Mouse (Mus musculus): ENCODE data around the gene Nebl. TPM values are rescaled to one million over a fixed set of nuclear protein-coding genes. Genes with fewer than 3 reads are reported as not detected.

Gene Nebl
- polyA plus RNA-seq, 1 experiment from 2014 or later: 9.4 TPM

DNA sequence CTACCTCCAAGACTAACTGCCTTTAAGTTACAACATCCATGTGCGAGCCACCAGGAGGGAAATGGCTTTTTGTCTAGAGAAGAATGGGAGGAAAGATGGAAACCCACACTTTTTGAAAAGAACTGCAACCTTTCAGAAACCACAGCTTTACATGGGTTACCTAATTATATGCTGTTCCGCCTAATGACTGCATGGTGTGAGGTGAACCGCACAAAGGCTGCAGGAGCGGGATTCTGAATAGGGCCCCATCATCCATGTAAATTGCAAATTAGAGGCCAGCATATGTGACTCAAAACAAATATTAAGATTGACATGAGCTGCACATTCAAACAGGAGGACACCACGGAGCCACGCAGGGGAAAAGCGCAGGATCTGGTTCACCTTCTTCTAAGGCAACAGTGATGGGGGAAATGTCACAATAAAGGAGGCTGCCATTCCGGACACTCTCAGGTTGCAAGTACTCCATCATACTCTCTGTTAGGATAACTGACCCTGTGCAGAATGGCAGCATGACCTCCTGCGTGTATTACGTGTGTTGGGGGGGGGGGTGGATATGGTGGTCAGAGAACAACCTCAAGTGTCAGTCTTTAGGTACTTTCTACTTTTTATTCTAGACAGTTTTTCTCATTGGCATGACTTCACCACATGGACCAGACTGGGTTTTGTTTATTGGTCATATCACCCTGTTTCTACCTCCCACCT, 294.4 kb downstream of the Nebl start:
- H3K27me3 ChIP-seq (replicated peaks; ENCODE audit: control insufficient read depth, insufficient read depth, low read length): no peaks in the 10 kb centered on the region
- no peak overlapping the region for H3K4me2 ChIP-seq (ENCODE audit: low read depth, low read length)
- no peak overlapping the region for H3K4me3 ChIP-seq (ENCODE audit: low read depth, low read length)
- H3K27ac ChIP-seq (replicated peaks; ENCODE audit: low read depth, low read length): no peak overlapping the region
- DNase-seq (ENCODE audit: low spot score): peak; percentile 23
- ATAC-seq (ENCODE audit: low read depth): peak; percentile 60; the same call in 1 of the 2 replicates
- H3K9me3 ChIP-seq (ENCODE audit: control insufficient read depth, low read length): no peaks in the 10 kb centered on the region
- no peaks in the 10 kb centered on the region for H3K4me1 ChIP-seq (ENCODE audit: control insufficient read depth, insufficient read depth, low read length)
- 73% methylated on average over 10 of the region's 10 CpGs for WGBS
- H3K36me3 ChIP-seq (ENCODE audit: control insufficient read depth, insufficient read depth, low read length): no peaks in the 10 kb centered on the region
- H3K9ac ChIP-seq (ENCODE audit: low read depth, low read length): no peak overlapping the region

DNA sequence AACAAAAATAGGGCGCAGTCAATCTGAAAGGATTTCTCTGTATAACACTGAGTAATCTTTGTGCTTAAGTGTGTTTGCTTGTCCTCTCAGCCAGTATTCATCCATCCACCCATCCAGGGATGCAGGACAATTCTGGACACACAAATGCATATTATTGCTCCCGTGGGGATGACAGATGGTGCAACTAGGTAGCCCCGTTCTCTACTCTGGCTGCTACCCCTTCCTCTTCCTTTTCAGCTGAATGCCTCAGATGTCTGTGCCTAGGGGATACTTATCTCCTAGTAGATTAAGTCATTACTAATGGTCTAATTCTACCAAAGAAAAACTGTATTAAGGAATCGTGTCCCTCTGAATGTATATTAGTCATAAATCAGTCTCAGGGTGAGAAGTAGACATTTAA, 296.0 kb downstream of the Nebl start:
- H3K27me3 ChIP-seq (replicated peaks; ENCODE audit: control insufficient read depth, insufficient read depth, low read length): no peaks in the 10 kb centered on the region
- ATAC-seq (ENCODE audit: low read depth): no peak
- H3K9me3 ChIP-seq (ENCODE audit: control insufficient read depth, low read length): no peaks in the 10 kb centered on the region
- H3K9ac ChIP-seq (ENCODE audit: low read depth, low read length): no peak overlapping the region
- no peaks in the 10 kb centered on the region for H3K4me1 ChIP-seq (ENCODE audit: control insufficient read depth, insufficient read depth, low read length)
- no peaks in the 10 kb centered on the region for H3K36me3 ChIP-seq (ENCODE audit: control insufficient read depth, insufficient read depth, low read length)
- 78% methylated on average over 4 of the region's 4 CpGs for WGBS
- no peak overlapping the region for H3K4me2 ChIP-seq (ENCODE audit: low read depth, low read length)
- no peak overlapping the region for H3K4me3 ChIP-seq (ENCODE audit: low read depth, low read length)
- no peak overlapping the region for H3K27ac ChIP-seq (replicated peaks; ENCODE audit: low read depth, low read length)
- no peak for DNase-seq (ENCODE audit: low spot score)

DNA sequence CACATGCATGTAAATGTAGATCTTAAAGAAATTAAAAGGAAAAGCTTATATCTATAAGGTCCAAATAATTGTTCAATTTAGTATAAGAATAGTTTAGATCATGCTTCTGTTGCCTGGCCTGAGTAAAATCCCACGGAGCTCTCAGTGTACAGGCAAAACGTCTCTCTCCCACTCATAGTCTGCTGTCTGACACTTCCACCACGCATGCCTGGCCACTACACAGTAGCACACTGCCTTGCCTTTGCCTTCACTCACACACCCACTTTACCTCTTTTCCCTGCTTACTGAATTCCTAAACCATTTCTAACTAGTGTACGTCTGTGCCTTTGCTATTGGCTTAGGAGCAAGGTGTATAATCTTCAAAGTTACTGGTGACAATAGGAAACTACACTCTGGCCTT, 302.2 kb downstream of the Nebl start:
- H3K36me3 ChIP-seq (ENCODE audit: control insufficient read depth, insufficient read depth, low read length): no peaks in the 10 kb centered on the region
- no peak overlapping the region for H3K27ac ChIP-seq (replicated peaks; ENCODE audit: low read depth, low read length)
- DNase-seq (ENCODE audit: low spot score) (no peak), ATAC-seq (ENCODE audit: low read depth) (no peak)
- no peaks in the 10 kb centered on the region for H3K27me3 ChIP-seq (replicated peaks; ENCODE audit: control insufficient read depth, insufficient read depth, low read length)
- no peaks in the 10 kb centered on the region for H3K4me1 ChIP-seq (ENCODE audit: control insufficient read depth, insufficient read depth, low read length)
- H3K9ac ChIP-seq (ENCODE audit: low read depth, low read length): no peak overlapping the region
- 82% methylated on average over 4 of the region's 4 CpGs for WGBS
- H3K9me3 ChIP-seq (ENCODE audit: control insufficient read depth, low read length): no peaks in the 10 kb centered on the region
- no peak overlapping the region for H3K4me3 ChIP-seq (ENCODE audit: low read depth, low read length)
- no peak overlapping the region for H3K4me2 ChIP-seq (ENCODE audit: low read depth, low read length)

DNA sequence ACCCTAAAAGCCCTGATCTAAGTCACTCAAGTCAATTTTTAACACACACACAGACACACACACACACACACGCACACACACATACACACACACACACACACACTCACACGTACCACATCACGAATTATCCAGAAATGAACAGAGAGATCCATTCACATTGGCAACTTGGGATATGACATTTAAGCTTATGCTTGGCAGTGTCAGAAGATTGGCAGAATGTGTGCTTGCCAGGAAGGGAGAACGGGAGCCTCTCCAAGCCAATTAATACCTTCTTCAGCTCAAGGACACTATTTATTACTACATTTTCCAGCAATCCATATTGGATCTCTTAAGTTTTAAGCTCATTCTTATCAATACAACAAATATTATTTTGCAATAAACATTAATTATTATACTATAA, 303.1 kb downstream of the Nebl start:
- H3K27ac ChIP-seq (replicated peaks; ENCODE audit: low read depth, low read length): no peak overlapping the region
- H3K4me2 ChIP-seq (ENCODE audit: low read depth, low read length): no peak overlapping the region
- no peak for DNase-seq (ENCODE audit: low spot score)
- no peaks in the 10 kb centered on the region for H3K9me3 ChIP-seq (ENCODE audit: control insufficient read depth, low read length)
- ATAC-seq (ENCODE audit: low read depth): no peak
- no peaks in the 10 kb centered on the region for H3K4me1 ChIP-seq (ENCODE audit: control insufficient read depth, insufficient read depth, low read length)
- no peak overlapping the region for H3K4me3 ChIP-seq (ENCODE audit: low read depth, low read length)
- no peaks in the 10 kb centered on the region for H3K36me3 ChIP-seq (ENCODE audit: control insufficient read depth, insufficient read depth, low read length)
- no peak overlapping the region for H3K9ac ChIP-seq (ENCODE audit: low read depth, low read length)
- 76% methylated on average over 4 of the region's 4 CpGs for whole genome bisulfite sequencing
- no peaks in the 10 kb centered on the region for H3K27me3 ChIP-seq (replicated peaks; ENCODE audit: control insufficient read depth, insufficient read depth, low read length)

DNA sequence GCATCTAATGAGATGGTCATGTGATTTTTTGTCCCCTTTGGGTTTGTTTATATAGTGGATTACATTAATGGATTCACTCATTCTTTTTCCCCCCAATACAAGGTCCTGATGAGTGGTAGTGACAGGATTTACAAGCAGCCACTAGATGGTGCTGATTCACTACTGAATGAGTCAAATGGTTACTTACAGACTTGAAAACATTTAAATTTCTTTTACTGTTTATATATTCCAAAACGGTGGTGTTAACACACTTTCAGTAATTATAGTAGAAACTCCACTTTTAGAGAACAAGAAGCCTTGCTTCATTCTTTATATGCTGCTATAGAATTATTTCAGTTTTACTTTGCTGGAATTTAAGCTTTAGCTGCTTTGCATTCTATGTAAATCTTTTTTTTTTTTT, 308.3 kb downstream of the Nebl start:
- H3K36me3 ChIP-seq (ENCODE audit: control insufficient read depth, insufficient read depth, low read length): no peaks in the 10 kb centered on the region
- no peaks in the 10 kb centered on the region for H3K27me3 ChIP-seq (replicated peaks; ENCODE audit: control insufficient read depth, insufficient read depth, low read length)
- H3K9me3 ChIP-seq (ENCODE audit: control insufficient read depth, low read length): no peaks in the 10 kb centered on the region
- H3K4me1 ChIP-seq (ENCODE audit: control insufficient read depth, insufficient read depth, low read length): no peaks in the 10 kb centered on the region
- WGBS: 4% methylated on average over 1 of the region's 1 CpGs
- ATAC-seq (ENCODE audit: low read depth): no peak
- no peak overlapping the region for H3K27ac ChIP-seq (replicated peaks; ENCODE audit: low read depth, low read length)
- no peak overlapping the region for H3K4me2 ChIP-seq (ENCODE audit: low read depth, low read length)
- no peak overlapping the region for H3K4me3 ChIP-seq (ENCODE audit: low read depth, low read length)
- no peak overlapping the region for H3K9ac ChIP-seq (ENCODE audit: low read depth, low read length)
- peak; percentile 80 for DNase-seq (ENCODE audit: low spot score)

DNA sequence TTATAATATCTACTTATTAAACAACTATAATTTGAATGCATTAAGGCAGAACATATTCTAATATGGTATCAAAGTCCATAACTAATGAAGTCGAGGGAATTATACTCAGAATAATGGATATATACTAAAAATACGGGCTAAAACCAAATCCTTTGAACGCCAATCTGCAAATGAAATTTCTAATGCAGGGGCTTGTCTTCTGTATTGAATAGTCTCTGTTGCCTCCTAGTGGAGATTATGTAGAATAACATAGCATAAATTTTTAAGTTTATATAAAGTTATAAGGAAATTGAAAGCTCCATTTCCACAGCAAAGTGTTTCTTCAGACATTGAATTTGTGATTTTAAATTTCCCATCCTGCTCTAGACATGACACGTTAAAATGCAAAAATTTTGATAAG, 315.9 kb downstream of the Nebl start:
- no peak overlapping the region for H3K27ac ChIP-seq (replicated peaks; ENCODE audit: low read depth, low read length)
- H3K36me3 ChIP-seq (ENCODE audit: control insufficient read depth, insufficient read depth, low read length): no peaks in the 10 kb centered on the region
- no peaks in the 10 kb centered on the region for H3K27me3 ChIP-seq (replicated peaks; ENCODE audit: control insufficient read depth, insufficient read depth, low read length)
- no peaks in the 10 kb centered on the region for H3K4me1 ChIP-seq (ENCODE audit: control insufficient read depth, insufficient read depth, low read length)
- no peak overlapping the region for H3K4me2 ChIP-seq (ENCODE audit: low read depth, low read length)
- no peaks in the 10 kb centered on the region for H3K9me3 ChIP-seq (ENCODE audit: control insufficient read depth, low read length)
- ATAC-seq (ENCODE audit: low read depth) (no peak), DNase-seq (ENCODE audit: low spot score) (peak; percentile 40)
- H3K9ac ChIP-seq (ENCODE audit: low read depth, low read length): no peak overlapping the region
- H3K4me3 ChIP-seq (ENCODE audit: low read depth, low read length): no peak overlapping the region
- WGBS: 15% methylated on average over 4 of the region's 4 CpGs

DNA sequence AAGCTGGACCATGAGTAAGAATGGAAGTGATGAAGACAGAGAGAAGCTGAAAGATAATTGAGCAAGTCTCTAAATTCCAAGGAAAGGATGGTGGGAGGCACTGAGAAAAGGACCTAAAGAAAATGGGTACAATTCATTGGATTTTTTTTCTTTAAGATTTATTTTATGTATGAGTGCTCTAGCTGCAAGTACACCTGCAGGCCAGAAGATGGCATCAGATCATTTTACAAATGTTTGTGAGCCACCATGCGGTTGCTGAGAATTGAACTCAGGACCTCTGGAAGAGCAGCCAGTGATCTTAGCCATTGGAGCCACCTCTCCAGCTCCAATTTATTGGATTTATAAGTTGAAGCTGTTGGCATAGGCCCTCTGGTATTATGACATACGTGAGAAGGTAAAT, 316.9 kb downstream of the Nebl start:
- Histone ChIP-seq H3K9ac (ENCODE audit: low read depth, low read length) (no peak overlapping the region), H3K27ac (replicated peaks; ENCODE audit: low read depth, low read length) (no peak overlapping the region), H3K36me3 (ENCODE audit: control insufficient read depth, insufficient read depth, low read length) (no peaks in the 10 kb centered on the region), H3K4me2 (ENCODE audit: low read depth, low read length) (no peak overlapping the region), H3K9me3 (ENCODE audit: control insufficient read depth, low read length) (no peaks in the 10 kb centered on the region), H3K4me1 (ENCODE audit: control insufficient read depth, insufficient read depth, low read length) (no peaks in the 10 kb centered on the region), H3K4me3 (ENCODE audit: low read depth, low read length) (no peak overlapping the region), H3K27me3 (replicated peaks; ENCODE audit: control insufficient read depth, insufficient read depth, low read length) (no peaks in the 10 kb centered on the region)
- DNase-seq (ENCODE audit: low spot score) (no peak), ATAC-seq (ENCODE audit: low read depth) (no peak)
- 76% methylated on average over 2 of the region's 2 CpGs for WGBS

DNA sequence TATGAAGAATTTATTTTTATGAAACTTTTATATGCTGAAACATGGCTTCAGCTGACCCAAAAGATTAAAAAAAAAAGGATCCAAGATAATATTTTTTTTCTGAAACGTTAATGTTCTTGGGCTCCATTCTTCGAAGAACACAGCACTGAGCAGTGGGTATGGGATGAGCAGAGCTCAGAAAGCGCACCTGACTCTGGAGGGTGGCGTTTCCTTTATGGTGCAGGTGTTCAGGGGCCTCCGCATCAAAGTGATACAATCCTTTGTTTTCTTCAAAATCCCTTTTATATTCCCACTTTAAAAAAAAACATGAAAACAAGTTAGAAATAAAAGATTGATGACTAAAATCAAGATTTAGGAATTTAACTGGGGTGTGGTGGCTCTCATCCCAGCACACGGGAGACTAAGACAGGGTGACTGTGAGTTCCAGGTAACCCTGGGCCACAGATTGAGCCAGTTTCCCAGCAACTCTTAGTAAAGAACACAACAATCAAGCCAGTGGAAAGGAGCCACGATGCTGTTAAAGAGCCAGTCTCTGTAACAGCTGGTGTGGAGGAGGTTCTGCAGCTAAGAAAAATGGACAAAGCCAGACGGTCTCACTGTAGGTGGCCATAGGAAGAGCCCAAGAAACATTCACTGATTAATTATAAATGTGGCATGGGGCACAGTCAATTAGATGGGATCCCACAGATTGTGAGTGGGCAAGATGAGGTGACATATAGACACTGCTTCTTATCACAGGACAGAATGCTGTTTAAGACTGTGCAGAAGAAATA, 317.6 kb downstream of the Nebl start:
- no peaks in the 10 kb centered on the region for H3K36me3 ChIP-seq (ENCODE audit: control insufficient read depth, insufficient read depth, low read length)
- H3K4me1 ChIP-seq (ENCODE audit: control insufficient read depth, insufficient read depth, low read length): no peaks in the 10 kb centered on the region
- no peaks in the 10 kb centered on the region for H3K9me3 ChIP-seq (ENCODE audit: control insufficient read depth, low read length)
- no peak overlapping the region for H3K9ac ChIP-seq (ENCODE audit: low read depth, low read length)
- no peak overlapping the region for H3K4me2 ChIP-seq (ENCODE audit: low read depth, low read length)
- ATAC-seq (ENCODE audit: low read depth) (no peak), DNase-seq (ENCODE audit: low spot score) (no peak)
- 76% methylated on average over 8 of the region's 8 CpGs for WGBS
- H3K4me3 ChIP-seq (ENCODE audit: low read depth, low read length): no peak overlapping the region
- H3K27ac ChIP-seq (replicated peaks; ENCODE audit: low read depth, low read length): no peak overlapping the region
- H3K27me3 ChIP-seq (replicated peaks; ENCODE audit: control insufficient read depth, insufficient read depth, low read length): no peaks in the 10 kb centered on the region

DNA sequence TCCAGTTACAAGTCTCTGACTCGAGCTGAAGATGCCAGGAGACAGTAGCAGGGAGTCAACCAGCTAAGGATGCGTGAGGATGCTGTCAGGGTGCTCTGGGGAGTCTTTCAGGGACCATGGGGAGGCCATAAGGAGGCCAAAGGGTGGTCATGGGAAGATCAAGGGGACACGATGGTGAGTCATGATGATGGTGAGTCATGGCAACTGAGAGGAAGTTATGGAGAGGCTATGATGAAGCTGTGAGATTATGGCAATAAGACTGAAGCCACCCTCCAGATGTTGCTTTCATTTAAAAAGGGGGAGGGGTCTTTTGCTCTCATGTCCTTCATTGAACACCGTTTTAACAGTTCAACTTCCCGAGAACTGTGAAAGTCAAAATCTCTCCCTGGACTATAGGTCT, 322.0 kb downstream of the Nebl start:
- Histone ChIP-seq H3K4me2 (ENCODE audit: low read depth, low read length) (no peak overlapping the region), H3K4me3 (ENCODE audit: low read depth, low read length) (no peak overlapping the region), H3K4me1 (ENCODE audit: control insufficient read depth, insufficient read depth, low read length) (no peaks in the 10 kb centered on the region), H3K9me3 (ENCODE audit: control insufficient read depth, low read length) (no peaks in the 10 kb centered on the region), H3K9ac (ENCODE audit: low read depth, low read length) (no peak overlapping the region), H3K27me3 (replicated peaks; ENCODE audit: control insufficient read depth, insufficient read depth, low read length) (no peaks in the 10 kb centered on the region), H3K27ac (replicated peaks; ENCODE audit: low read depth, low read length) (no peak overlapping the region), H3K36me3 (ENCODE audit: control insufficient read depth, insufficient read depth, low read length) (no peaks in the 10 kb centered on the region)
- DNase-seq (ENCODE audit: low spot score) (no peak), ATAC-seq (ENCODE audit: low read depth) (no peak)
- WGBS: 87% methylated on average over 5 of the region's 5 CpGs
